Mouse (Mus musculus) heart, embryonic 10.5 days (tissue): Measurements from ENCODE around the gene Musk. TPM values are rescaled to one million over a fixed set of nuclear protein-coding genes. Genes with fewer than 3 reads are reported as not detected.

ENCODE experiments used
- DNase-seq: peaks from one replicate; pipeline ENCODE4 v3.0.0-alpha.2; 2017; ENCODE audit warnings: low spot score
- H3K27ac ChIP-seq: fragments of 300-500 bp; sonication (generic); 2 replicates; pipeline ENCODE4 v1.5.1; 2016; ENCODE audit warnings: mild to moderate bottlenecking
- H3K27me3 ChIP-seq: fragments of 300-500 bp; sonication (generic); 2 replicates; pipeline ENCODE4 v1.6.1; 2016; ENCODE audit warnings: mild to moderate bottlenecking; ENCODE audit not compliant: poor library complexity, insufficient read depth, severe bottlenecking
- H3K36me3 ChIP-seq: fragments of 300-500 bp; sonication (generic); 2 replicates; pipeline ENCODE4 v1.6.1; 2016; ENCODE audit warnings: mild to moderate bottlenecking, moderate library complexity
- H3K4me1 ChIP-seq: fragments of 300-500 bp; sonication (generic); 2 replicates; pipeline ENCODE4 v1.6.1; 2016; ENCODE audit warnings: mild to moderate bottlenecking
- H3K4me3 ChIP-seq: fragments of 300-500 bp; sonication (generic); 2 replicates; pipeline ENCODE4 v1.5.1; 2016; ENCODE audit warnings: mild to moderate bottlenecking, moderate library complexity
- H3K9me3 ChIP-seq: fragments of 300-500 bp; sonication (generic); 2 replicates; pipeline ENCODE4 v1.6.1; 2016; ENCODE audit warnings: mild to moderate bottlenecking, moderate library complexity
- WGBS: fragments of 180-500 bp; shearing (Covaris S2); methylation state at CpG from one replicate; pipeline ENCODE4 v1.1.7; 2016; 5-methylcytosine and 5-hydroxymethylcytosine counted together
- polyA plus RNA-seq: library from polyadenylated mRNA; unstranded; fragments of >200 nt; fragmentation: Nextera tagmentation; extraction: Ambion mirVana; gene quantifications from 2 replicates; pipeline ENCODE4 v1.2.1, GENCODE M21; 2016

The Musk gene
- polyA plus RNA-seq, 1 experiment from 2014 or later: not detected

DNA sequence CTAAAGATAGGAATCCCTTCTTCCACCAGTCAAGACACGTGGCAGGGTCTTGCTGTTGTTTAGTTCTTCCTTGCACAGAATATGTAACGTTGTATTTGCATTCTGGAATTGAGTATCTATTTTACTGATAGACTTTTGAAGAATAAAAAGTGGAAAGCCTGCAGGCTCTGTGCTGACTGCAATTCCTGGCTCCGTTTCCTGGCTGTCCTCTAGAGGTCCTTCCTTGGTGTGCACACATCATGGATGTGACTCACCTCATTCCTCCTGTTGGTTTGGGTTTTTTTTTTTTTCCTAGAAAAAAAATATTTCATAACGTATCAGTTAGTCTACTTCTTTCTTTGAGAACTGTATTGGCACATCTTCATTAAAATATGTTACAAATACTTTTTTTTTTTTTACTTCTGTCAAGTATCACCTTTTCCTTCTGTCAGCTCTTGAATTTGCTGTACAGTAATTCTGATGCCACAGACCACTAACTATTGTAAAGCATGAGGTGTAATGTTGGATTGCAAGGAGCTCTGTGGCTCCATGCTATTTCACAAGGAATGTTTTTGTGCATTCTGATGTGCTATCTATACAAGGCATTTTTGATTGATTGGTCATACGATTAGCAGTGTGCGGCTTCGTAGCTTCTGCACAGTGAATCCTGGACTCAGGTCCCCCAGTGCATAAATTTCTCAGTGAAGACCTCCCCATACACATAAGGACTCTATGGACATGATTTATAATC is 88.5 kb downstream of the Musk start:
- no peaks in the 10 kb centered on the region for H3K27me3 ChIP-seq
- no peaks in the 10 kb centered on the region for H3K4me1 ChIP-seq
- H3K9me3 ChIP-seq: no peaks in the 10 kb centered on the region
- no peak overlapping the region for H3K4me3 ChIP-seq
- no peak overlapping the region for H3K27ac ChIP-seq
- no peaks in the 10 kb centered on the region for H3K36me3 ChIP-seq
- WGBS: 87% methylated on average over 7 of the region's 7 CpGs
- no peak for DNase-seq

DNA sequence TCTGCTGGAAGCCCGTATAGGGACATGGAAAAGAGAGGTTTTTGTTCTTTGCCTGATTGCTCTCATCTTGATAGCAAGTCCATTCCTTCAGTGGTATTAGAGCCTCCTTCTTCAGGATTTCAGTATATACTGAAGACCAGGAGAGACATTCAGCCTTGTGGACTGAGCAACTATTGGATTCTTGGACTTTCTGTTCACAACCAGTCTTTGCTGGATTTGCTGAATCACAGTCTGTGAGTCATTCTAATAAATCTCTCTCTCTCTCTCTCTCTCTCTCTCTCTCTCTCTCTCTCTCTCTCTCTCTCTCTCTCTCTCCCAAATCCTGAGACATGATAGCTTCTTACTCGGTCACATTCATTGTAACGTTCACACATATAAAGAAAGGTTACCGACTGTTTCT is 93.4 kb downstream of the Musk start:
- no peaks in the 10 kb centered on the region for H3K36me3 ChIP-seq
- WGBS: 90% methylated on average over 4 of the region's 4 CpGs
- DNase-seq: no peak

DNA sequence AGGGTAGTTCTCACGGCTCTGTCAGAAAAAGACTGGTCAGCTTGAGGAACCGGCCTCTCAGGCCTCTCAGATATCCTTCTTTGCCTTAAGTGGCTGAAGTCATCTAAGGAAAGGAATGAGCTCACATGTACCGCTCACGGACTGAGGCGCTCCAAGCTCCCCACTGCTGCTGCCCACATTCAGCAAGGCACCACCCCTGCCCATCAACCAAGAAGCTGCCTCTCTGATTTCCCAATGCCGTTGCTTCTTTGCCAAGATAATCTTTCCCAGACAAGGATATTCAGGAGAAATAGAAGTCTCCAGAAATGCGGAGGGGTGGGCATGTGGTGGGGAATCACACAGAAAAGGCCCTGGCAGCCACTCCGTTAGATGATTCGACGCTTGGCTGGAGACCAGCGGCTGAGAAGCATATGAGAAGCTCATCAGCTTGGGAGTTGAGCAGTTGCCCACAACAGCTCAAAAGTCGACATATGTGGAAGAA is 115.1 kb downstream of the Musk start:
- Histone ChIP-seq H3K4me1 (0 out of 2 replicates have a peak, but pooled peaks cover 4% of the 10 kb centered on the region), H3K4me3 (no peak overlapping the region), H3K27ac (no peak overlapping the region), H3K27me3 (no peaks in the 10 kb centered on the region), H3K36me3 (no peaks in the 10 kb centered on the region), H3K9me3 (no peaks in the 10 kb centered on the region)
- 80% methylated on average over 12 of the region's 12 CpGs for WGBS
- DNase-seq: peak; percentile 59

More for the DNA sequence above, 93.4 kb downstream of the Musk start:
- no peaks in the 10 kb centered on the region for H3K9me3 ChIP-seq
- H3K27me3 ChIP-seq: no peaks in the 10 kb centered on the region
- H3K4me1 ChIP-seq: peaks cover under 1% of the 10 kb centered on the region; the same call in 1 of the 2 replicates
- no peak overlapping the region for H3K27ac ChIP-seq
- H3K4me3 ChIP-seq: no peak overlapping the region

DNA sequence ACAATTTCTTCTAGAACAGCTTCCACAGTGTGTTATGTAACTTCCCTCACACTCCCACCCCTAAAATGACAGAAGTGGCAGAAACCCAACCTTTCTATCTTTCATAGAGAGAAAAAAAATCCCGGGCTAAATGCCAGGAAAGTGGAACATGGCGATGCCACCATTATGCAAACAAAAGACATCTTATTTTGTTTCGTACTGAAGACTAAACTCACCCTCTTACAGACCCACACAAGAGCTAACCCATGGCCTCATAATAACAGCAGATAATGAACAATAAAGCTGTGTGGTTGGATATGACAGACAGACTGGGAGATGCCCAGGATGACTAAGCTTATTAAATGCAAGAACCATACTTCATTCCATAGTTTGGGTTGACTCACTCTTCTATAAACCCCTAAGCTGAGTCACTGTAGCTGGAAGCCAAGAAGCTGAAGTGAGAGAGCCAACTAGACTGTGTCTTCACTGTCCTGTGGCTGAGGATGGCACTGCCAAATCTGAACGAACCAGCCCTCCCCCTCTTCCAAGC is 116.3 kb downstream of the Musk start:
- Histone ChIP-seq H3K27me3 (no peaks in the 10 kb centered on the region), H3K27ac (no peak overlapping the region), H3K36me3 (no peaks in the 10 kb centered on the region), H3K9me3 (no peaks in the 10 kb centered on the region), H3K4me1 (0 out of 2 replicates have a peak, but pooled peaks cover 4% of the 10 kb centered on the region), H3K4me3 (no peak overlapping the region)
- 77% methylated on average over 4 of the region's 4 CpGs for WGBS
- DNase-seq: no peak

DNA sequence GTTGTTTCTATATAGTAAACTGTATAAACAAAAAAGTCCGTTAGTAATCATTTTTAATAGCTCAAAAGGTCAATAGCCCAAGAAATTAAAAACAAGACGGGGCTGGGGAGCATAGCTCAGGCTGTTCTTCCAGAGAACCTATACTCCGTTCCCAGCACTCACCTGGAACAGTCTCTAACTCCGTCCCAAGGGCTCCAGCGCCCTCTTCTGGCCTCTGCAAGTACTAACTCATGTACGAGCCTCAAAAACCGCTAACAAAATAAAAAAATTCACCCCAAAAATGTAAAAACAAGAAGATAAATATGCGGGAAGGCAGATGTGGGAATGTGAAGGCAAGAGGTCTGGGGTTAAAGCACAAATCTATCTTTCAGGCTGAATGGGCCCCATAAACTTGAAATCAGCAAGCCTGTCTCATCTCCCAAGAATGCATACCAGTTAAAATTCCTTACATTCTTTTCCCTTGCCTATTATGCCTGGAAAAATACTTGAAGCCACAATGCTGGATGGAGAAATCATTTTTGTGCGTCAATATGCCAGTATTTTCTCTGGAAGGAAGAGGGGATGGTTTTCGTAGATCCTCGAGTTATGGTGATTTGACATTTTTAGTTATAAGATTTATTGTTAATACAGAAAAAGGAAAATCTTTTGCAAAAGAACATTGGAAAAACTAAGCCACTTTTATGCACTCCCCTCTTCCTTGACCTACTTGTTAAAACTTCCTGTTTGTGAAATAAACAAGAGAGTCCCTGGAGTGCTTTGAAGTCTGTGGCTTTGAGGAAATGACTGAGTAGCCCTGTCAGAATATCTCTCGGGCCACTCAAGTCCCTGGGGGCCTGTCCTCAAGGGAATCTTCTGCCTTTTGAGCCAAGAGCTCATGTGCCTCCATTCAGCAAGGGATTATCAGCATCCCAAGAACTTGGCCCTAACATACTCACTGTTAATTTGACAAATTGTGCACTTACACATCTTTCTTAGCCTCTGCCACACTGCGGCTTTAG is 127.7 kb downstream of the Musk start:
- Histone ChIP-seq H3K9me3 (no peaks in the 10 kb centered on the region), H3K27ac (no peak overlapping the region), H3K36me3 (no peaks in the 10 kb centered on the region), H3K27me3 (no peaks in the 10 kb centered on the region), H3K4me1 (peaks cover 4% of the 10 kb centered on the region; the same call in 1 of the 2 replicates), H3K4me3 (no peak overlapping the region)
- DNase-seq: peak; percentile 45
- WGBS: 72% methylated on average over 13 of the region's 13 CpGs

DNA sequence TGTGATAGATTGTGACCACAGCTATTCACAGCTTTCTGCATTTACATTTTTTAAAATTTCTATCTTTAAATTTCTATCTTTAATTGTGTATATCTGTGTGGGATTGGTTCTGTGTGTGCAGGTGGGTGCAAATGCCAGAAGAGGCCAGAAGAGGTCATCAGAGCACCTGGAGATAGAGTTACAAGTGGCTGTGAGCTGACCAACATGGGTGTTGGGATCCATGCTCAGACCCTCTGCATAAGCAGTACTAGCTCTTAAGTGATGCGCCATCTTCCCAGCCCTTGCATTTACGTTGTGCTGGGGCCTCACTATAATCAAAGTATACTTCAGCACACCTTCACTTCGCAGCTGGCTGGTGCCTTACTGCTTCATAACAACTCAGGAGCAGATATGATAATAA is 129.8 kb downstream of the Musk start:
- peak; percentile 62 for DNase-seq
- H3K9me3 ChIP-seq: no peaks in the 10 kb centered on the region
- H3K4me1 ChIP-seq: peaks cover 4% of the 10 kb centered on the region; the same call in 1 of the 2 replicates
- H3K36me3 ChIP-seq: no peaks in the 10 kb centered on the region
- H3K27ac ChIP-seq: no peak overlapping the region
- H3K4me3 ChIP-seq: no peak overlapping the region
- H3K27me3 ChIP-seq: no peaks in the 10 kb centered on the region
- WGBS: 83% methylated on average over 3 of the region's 3 CpGs

DNA sequence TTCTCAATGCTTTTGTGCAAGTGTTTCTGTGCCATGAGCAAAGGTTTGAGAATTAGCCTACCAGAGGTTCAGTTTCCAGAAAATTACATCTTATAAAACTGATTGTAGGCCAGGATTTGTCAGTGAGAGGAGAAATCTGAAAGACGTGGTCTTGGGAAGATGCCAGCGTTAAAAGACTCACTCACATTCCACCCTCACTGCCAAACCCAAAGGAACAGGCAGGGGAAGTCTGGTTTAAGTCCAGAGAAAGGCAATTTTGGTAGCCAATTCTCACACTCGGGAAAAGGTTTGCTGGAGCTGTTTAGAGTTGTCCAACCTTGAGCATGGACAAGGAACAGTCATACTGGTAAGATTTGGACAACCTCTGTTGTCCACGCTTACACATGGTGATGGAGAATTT is 131.6 kb downstream of the Musk start:
- H3K27ac ChIP-seq: no peak overlapping the region
- H3K9me3 ChIP-seq: no peaks in the 10 kb centered on the region
- peaks cover 4% of the 10 kb centered on the region; the same call in 1 of the 2 replicates for H3K4me1 ChIP-seq
- DNase-seq: peak; percentile 20
- no peaks in the 10 kb centered on the region for H3K27me3 ChIP-seq
- H3K36me3 ChIP-seq: no peaks in the 10 kb centered on the region
- H3K4me3 ChIP-seq: no peak overlapping the region
- 68% methylated on average over 4 of the region's 4 CpGs for WGBS

DNA sequence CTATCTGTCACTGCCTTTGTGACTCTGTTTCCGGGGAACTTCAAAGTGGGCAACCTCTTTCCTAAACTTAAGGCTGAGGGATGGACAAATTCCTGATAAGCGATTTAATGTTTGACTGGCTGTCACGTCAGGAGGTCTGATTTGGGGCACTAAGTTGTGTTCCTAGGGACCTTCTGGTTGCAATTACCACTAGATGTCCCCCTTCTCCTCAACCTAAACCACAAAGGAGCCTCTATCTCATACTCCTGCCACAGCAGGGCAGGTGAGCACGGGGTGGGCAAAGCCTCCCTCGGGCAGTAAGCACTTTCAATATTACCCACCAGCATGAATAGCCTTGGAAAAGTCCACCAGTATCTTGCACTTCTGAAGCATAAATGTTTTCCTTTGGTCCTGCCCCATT is 133.5 kb downstream of the Musk start:
- Histone ChIP-seq H3K27me3 (no peaks in the 10 kb centered on the region), H3K36me3 (no peaks in the 10 kb centered on the region), H3K4me3 (no peak overlapping the region), H3K4me1 (no peaks in the 10 kb centered on the region), H3K9me3 (no peaks in the 10 kb centered on the region), H3K27ac (no peak overlapping the region)
- 32% methylated on average over 5 of the region's 5 CpGs for WGBS
- no peak for DNase-seq

DNA sequence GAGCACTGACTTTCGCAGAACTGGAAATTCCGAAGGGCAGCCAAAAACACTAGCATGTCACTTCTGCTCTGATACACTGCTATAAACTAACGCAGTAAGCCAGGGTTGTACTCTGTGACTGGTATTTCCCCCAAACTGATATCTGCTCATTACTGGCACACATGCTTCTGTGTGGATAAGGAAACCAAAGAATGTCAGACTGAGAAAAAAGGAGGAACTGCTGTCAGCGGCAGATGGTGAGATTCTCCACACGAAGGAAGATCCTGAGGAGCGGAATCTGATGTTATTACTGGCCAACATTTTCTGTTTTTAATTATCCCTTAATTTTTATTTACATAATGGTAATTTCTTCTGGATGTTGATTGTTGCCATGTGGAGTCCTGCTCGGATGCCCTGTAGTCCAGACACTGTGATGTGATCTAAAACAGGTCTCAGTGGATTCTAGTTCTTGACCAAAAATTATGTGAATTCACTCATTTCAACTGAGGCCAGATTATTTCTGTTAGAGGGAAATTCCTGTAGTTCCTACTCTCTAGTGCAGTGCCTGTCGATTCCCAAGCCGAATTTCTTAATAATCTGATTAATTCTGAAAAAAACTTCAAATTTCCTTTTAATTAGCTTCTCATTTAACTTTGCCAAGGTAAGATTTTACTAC is 137.6 kb downstream of the Musk start:
- no peak overlapping the region for H3K4me3 ChIP-seq
- no peaks in the 10 kb centered on the region for H3K9me3 ChIP-seq
- H3K27ac ChIP-seq: no peak overlapping the region
- WGBS: 37% methylated on average over 9 of the region's 9 CpGs
- no peaks in the 10 kb centered on the region for H3K36me3 ChIP-seq
- no peaks in the 10 kb centered on the region for H3K27me3 ChIP-seq
- no peak for DNase-seq
- no peaks in the 10 kb centered on the region for H3K4me1 ChIP-seq

Other genes with a start within 250 kb of the Musk start
- gene Svep1, start 79.1 kb upstream of the Musk start, polyA plus RNA-seq: 1.8 and 3.4 TPM in 2 replicates